Mouse (Mus musculus) olfactory bulb, adult 2 months (tissue): ENCODE measurements around the gene Cckbr. TPM values are rescaled to one million over a fixed set of nuclear protein-coding genes. Genes with fewer than 3 reads are reported as not detected.

Source experiments
- H3K27ac ChIP-seq: fragments of 200-500 bp; 2 replicates; pipeline ENCODE4 v1.5.1; 2012; ENCODE audit warnings: low read depth, low read length; ENCODE audit not compliant: insufficient read depth
- H3K4me1 ChIP-seq: fragments of 200-500 bp; 2 replicates; pipeline ENCODE4 v1.6.1; 2012; ENCODE audit warnings: low read length; ENCODE audit not compliant: control insufficient read depth, insufficient read depth
- H3K4me3 ChIP-seq: fragments of 200-500 bp; 2 replicates; pipeline ENCODE4 v1.5.1; 2012; ENCODE audit warnings: mild to moderate bottlenecking, low read depth, low read length, moderate library complexity; ENCODE audit not compliant: insufficient read depth
- CTCF ChIP-seq: fragments of 200-500 bp; IDR thresholded peaks from 2 replicates; pipeline ENCODE4 v1.5.1; 2012; ENCODE audit warnings: low read depth, mild to moderate bottlenecking, low read length, moderate library complexity; ENCODE audit not compliant: insufficient read depth
- POLR2A ChIP-seq: fragments of 200-500 bp; IDR thresholded peaks from 2 replicates; pipeline ENCODE4 v1.6.1; 2012; ENCODE audit warnings: mild to moderate bottlenecking, low read depth, low read length, moderate library complexity; ENCODE audit not compliant: insufficient read depth
- WGBS: fragments of 180-500 bp; shearing (Covaris S2); methylation state at CpG from one replicate; pipeline ENCODE4 v1.1.7; 2018; 5-methylcytosine and 5-hydroxymethylcytosine counted together
- polyA plus RNA-seq: library from polyadenylated mRNA; stranded (reverse); fragments of >200 nt; gene quantifications from 2 replicates; pipeline ENCODE4 v1.2.4, GENCODE M21; 2012; ENCODE audit warnings: low replicate concordance; ENCODE audit not compliant: missing spikeins, insufficient read depth, insufficient read length

Cckbr gene
- not detected in 2 replicates for polyA plus RNA-seq

DNA sequence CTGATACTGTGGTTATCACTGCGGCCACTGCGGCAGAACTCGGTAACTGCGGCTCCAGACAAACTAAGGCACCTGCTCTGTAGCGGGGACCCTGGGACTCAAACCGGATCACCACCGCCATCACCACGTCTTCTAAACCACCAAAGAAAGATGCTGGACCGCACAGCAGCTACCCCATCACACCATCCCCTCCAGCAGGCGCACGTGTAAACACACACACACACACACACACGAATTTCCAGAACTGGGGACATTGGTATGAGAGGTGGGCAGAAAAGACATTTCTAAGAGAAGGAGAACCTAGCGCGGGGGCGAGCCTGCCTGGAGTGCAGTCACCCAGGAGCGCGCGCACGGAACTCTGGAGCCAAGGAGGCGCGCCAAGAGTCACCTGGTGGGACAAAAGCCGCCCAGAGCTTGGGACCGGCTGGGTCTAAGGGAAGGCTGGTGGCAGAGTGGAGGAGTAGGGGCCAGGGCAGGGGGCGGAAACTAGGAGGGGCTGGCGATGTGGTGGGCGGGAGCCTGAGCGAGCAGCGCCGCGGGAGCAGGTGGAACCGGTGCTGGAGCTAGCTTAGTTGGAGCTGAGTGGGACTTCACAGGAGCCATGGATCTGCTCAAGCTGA is at the start of gene Cckbr:
TSS of gene Cckbr (plus strand) at position 308 of the 620 bp plus-strand sequence.
- Histone ChIP-seq H3K4me3 (peak within 1 kb of the TSS; percentile 57), H3K4me1 (peaks cover 15% of the 10 kb centered on the region), H3K27ac (peak within 1 kb of the TSS; percentile 72)
- TF ChIP-seq POLR2A (no peak), CTCF (0 out of 2 replicates have a peak, but pooled peaks have one; percentile 1)
- WGBS = 3% methylated on average over 31 of the region's 31 CpGs

DNA sequence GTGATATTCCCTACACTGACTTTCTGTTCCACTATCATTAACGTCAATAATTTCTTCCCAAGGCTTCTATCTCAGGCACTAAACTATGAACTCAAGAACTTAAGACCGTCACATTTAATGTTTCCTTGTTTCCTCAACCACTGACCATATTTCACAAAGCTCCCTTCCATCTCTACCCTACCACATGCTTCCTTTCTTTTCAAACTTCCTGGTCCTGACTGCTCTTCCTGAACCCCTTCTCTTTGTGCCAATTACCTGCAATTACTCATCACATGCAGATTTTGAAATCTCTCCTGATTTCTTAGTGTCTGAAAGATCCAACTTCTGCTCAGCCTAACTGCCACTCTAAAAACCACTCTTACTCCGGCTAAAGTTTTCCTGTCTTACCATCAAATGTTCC is 45.2 kb upstream of the Cckbr start:
- 96% methylated on average over 3 of the region's 3 CpGs for WGBS

DNA sequence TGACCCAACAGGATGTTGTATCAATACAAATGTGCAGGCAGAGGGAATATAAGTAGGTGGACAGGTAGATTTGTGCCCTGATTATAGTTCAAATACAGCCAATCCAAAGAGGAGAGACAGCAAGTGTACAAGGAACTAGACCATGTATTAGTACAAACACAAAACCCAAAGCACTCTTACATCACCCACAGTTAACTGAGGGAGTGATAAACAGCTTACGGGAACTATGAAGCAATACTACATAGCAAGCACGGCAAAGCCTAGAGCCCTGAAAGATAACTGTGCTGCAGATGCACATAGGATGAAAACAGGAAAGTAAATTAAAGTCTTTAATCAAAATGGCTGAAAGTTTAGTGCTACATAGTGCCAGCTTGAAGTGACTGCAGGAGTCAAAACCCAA is 37.8 kb upstream of the Cckbr start:
- H3K27ac ChIP-seq = no peak overlapping the region
- no peaks in the 10 kb centered on the region for H3K4me1 ChIP-seq
- TF ChIP-seq POLR2A = no peak
- TF ChIP-seq CTCF = no peak
- H3K4me3 ChIP-seq = no peak overlapping the region
- 96% methylated on average over 2 of the region's 2 CpGs for WGBS

More for the DNA sequence above, 45.2 kb upstream of the Cckbr start:
- Histone ChIP-seq H3K27ac (no peak overlapping the region), H3K4me1 (no peaks in the 10 kb centered on the region), H3K4me3 (no peak overlapping the region)
- no peak for TF ChIP-seq POLR2A
- no peak for TF ChIP-seq CTCF

DNA sequence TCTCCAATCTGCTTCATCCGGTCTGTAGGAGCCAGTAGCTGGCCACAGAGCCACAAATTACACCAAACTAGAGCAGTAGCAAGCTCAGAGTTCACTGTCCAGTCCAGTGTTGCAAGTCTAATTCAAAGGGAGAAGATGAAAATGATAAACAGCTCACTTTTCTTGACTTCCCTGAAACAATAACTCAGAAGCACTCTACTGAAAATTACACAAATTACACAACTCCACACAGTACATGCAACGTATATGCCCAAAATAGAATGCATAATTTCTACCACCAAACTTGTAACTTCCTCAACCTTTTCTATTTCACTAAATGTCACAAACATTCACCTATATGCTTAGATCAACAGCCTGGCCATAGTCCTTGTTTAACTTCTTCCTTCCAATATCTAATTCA is 35.3 kb upstream of the Cckbr start:
- Histone ChIP-seq H3K27ac (no peak overlapping the region), H3K4me1 (no peaks in the 10 kb centered on the region), H3K4me3 (no peak overlapping the region)
- WGBS = 85% methylated on average over 2 of the region's 2 CpGs
- no peak for TF ChIP-seq POLR2A

DNA sequence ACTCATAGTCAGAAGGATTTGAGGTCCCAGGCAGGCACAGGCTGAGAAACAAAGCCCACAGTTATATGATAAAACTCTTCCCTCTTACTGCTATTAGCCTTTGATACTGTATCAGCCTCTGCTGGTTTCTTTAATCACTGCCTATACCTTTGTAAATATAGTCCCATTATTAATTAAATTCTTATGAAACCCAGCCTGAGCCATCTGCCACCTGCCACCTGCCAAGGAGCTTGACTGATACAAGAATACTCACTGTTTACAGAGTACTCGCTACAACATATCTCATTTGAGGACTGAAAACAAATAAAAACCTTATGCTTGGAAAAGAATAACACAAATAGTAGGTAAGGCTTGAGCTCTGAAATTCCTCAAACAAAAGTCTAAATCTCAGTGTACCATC is 30.9 kb upstream of the Cckbr start:
- no peak for TF ChIP-seq CTCF
- TF ChIP-seq POLR2A = no peak
- H3K4me3 ChIP-seq = no peak overlapping the region
- H3K4me1 ChIP-seq = peaks cover 6% of the 10 kb centered on the region; the same call in 1 of the 2 replicates
- 78% methylated on average over 1 of the region's 1 CpGs for WGBS
- no peak overlapping the region for H3K27ac ChIP-seq

DNA sequence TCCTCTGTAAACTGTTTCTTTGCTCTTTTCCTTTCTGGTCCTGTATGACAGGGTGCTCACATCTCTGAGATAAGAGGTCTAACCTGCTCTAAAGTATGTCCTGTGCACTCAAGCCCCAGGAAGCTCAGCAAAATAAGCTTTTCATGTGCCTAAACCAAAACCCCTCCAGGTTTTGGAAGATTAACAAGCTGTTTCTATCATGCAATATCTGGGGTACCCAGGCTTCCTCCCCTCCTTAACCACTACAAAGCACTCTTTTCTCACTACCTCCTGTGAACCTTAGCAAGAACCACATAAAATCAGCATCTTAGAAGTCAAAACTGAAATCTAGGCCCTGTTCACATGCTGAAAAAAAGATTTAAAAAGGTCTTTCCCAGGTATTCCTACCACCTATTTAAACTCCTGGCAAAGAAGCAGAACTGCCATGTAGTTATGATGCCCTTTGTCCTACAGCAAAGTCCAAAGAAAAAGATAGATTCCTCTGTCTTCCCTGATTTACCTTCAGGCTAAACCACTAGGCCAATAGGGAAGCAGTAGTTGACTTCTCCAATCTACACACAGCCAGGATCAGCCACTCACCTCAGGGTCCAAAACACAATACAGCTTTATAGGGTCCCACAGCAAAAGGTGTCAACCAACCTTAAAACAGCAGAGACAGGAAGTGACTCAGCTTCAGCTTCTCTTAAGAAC is 30.3 kb upstream of the Cckbr start:
- peaks cover 6% of the 10 kb centered on the region; the same call in 1 of the 2 replicates for H3K4me1 ChIP-seq
- no peak for TF ChIP-seq CTCF
- TF ChIP-seq POLR2A = no peak
- H3K27ac ChIP-seq = no peak overlapping the region
- H3K4me3 ChIP-seq = no peak overlapping the region

DNA sequence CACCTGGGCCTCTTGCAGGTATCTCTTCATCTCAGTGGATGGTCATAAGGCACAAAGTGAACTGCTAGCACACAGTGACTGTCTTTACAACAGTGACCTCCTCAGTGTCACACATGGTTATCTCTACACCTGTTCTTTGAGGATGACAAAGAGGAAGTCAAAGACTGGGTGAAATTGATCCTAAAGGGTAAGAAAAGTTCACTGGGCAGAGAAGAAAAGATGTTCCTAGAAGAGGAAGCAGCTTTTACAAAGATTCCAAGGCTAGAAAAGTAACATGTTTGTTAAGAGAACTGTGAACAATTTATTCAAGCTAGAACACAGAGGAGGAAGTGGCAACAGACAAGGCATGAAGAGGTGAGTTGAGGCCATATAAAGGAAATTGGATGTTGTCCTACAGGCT is 29.4 kb upstream of the Cckbr start:
- Histone ChIP-seq H3K4me1 (peaks cover 6% of the 10 kb centered on the region; the same call in 1 of the 2 replicates), H3K27ac (no peak overlapping the region), H3K4me3 (no peak overlapping the region)
- TF ChIP-seq POLR2A (no peak), CTCF (no peak)

DNA sequence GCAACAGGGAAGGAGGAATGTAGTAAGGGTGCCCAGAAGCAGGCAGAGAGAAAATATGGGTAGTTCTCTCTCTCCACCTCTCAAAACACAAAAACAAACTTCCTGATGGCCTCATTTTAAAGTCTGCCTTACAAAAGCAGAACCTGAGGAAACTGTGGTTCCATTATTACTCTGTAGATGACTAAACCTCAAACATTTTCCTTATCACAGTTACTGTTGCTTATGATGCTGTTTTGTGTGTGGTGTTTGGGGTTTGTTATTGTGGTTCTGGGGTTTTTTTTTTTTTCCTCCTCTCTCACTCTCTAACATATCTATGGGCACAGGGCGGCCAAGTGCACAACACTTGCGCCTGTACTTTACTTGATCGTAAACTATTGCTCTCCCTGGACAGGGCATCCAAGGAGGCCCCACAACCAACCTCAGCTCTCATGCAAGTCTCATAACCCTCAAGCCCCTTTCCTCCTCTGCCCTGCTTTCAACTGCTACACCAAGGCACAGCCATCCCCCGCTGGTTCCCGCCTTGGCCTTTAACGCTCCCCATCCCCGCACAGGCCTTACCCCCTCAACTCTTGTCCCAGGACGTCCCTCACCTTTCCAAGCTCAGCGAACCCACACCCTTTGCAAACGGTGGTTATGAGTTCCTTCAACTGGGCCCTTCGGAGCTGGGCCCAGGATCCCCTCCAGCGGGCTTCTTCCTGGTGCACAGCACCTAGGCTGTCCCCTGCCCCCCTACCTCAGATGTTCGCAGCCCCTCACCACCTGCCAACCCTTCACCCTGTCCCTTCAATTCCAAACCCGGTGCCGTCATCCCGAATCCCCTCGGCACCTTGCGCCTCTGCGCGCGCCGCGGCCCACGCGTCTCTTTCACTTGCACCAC is 26.2 kb upstream of the Cckbr start:
- H3K4me1 ChIP-seq = peaks cover 6% of the 10 kb centered on the region; the same call in 1 of the 2 replicates
- 1% methylated on average over 25 of the region's 25 CpGs for WGBS

More for the DNA sequence above, 26.2 kb upstream of the Cckbr start:
- Histone ChIP-seq H3K4me3 (peak overlapping the region; percentile 86), H3K27ac (peak overlapping the region; percentile 41)
- TF ChIP-seq POLR2A (peak; percentile 45; the same call in 1 of the 2 replicates), CTCF (no peak)
